Mouse (Mus musculus) subcutaneous adipose tissue, adult 2 months (tissue): ENCODE data around the gene Grin2c. TPM values are rescaled to one million over a fixed set of nuclear protein-coding genes. Genes with fewer than 3 reads are reported as not detected.

Experiments
- polyA plus RNA-seq: library from polyadenylated mRNA; depleted of rRNA; stranded (reverse); fragments of >200 nt; gene quantifications from 2 replicates; pipeline ENCODE4 v1.2.3, GENCODE M21; 2012; ENCODE audit warnings: low replicate concordance; rRNA removed

The Grin2c gene
- polyA plus RNA-seq = 0.12 TPM in 1 of 2 replicates, not detected in the other

DNA sequence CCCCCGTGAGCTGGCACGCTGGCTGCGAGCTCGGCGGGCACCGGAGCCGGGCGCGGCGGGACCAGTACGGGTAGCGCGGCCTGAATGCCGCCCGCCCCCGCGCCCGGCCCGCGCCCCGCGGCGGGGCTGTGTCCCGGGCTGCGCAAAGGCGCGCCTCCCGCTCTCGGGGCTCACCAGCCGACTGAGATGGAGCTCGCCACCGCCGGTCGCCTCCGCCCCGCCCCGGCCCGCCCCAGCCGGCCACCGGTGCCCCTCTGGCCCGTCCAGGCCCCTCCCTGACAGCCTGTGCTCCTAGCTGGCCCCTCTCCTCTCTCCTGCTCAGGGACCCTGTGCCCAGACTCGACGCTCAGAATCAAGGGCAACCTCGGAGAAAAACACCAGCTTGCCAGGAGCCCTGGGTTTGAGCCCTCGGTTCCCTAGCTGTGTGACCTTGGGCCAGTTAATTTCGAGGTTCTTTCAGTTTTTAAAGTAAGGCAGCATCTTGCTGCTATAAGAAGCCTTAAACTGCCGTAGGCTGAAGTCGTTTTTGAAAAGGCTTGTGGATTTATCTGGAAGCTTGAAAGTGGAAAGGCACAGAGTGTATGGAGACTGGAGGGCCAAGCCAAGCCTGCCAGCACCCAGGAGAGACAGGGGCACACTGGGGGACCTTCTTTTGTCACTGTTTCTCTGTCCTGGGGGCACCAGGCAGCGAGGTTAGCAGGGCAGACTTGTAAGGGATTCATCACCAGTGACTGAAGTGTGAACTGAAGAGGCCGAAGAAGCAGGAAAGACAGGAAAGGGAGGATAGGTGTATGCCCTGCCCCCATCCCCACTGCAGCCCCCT lies at the start of gene Grin2c:
Grin2c (minus strand) TSS at position 183 of the 823 bp plus-strand sequence.

DNA sequence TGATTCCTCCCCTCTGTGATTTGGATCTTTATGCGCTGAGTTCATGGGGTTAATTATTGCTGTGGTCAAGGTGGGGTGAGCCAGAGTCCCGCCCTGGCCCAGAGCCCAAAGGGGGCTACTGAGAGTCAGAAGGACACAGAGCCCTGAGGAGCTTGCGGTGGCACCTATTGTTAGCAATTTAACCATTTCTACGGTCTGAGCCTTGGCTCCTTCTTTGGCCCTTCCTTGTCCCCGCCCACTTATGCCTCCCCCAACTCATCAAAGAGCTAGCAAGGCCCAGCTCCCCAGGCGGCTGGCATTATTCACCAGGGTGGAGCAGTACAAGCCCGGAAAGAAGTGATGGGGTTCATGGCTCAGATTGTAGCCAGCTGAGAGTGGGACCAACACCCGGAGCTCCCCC lies 39.8 kb upstream of the Grin2c start, which contains the start of gene Otop2:
Otop2 (plus strand) TSS at position 301 of the 400 bp plus-strand sequence.

DNA sequence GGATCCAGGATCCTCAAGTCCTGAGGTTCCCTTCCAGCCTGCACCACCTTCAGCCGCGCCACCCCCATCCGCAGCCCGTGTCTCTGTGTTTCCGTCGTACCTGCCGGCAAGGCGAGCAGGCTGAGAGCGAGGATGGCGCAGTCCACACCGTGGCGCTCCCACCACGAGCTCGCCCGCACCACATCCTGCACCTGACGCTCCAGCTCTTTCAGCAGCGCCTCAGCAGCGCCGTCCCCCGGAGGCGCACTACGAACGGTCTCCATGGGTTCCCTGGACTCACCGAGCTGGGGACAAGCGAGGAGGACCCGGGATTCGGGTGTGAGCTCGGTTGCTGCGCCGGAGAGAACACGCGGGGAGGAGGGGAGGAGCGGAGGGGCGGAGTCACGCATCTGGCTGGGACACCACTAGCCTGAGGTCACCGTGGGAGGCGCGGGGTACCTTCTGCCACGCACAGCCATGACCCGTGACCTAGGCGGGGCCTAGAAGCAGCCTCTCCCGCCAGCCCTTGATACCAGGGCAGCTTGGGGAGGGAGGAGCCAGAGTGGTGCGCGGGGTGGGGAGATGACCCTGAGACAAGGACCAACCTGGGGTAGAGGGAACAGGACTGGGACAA lies 30.3 kb upstream of the Grin2c start, which contains the start of gene Fads6:
Fads6 (minus strand) TSS at position 450 of the 613 bp plus-strand sequence.

DNA sequence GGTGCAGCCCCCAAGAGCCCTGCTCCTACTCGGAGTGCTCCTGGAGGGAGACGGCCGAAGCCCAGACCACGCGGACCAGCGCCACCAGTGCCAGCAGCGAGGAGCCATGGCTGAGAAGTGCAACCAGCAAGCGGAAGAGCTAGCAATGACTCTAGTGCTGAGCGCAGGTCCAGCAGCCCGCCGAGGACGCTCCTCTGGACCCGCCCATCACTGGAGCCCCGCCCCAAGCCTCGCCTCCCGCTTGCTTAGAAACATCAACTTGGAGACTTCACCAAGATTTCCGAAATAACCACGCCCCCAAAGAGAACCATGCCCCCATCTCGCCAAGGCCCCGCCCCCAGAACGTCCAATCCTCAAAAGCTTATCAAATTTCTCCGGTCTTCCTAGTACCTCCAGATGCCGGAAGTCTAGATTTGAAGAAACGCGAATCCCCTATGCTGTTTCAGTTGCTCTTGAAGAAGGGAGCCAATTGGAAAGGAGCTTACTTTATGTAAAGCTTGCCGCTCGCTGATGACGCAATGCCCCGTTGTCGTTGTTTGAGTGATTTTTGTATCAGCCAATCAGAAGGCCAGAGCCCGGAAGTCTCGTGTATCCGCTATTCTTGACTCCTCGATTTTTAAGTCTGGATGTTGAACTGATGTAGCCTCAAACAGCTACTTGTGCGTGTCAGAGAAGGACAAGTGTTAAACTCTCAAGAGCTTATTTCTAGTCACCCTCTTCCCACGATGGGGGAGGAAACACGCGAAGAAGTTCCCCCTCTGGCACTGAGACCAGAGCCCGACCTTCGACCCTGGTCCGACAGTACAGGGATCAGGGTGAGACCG lies 9.9 kb upstream of the Grin2c start, which contains the start of gene Fdxr:
Fdxr (minus strand) TSS at position 271 of the 824 bp plus-strand sequence.

Other genes with a start within 250 kb of the Grin2c start
- 3.3 TPM in 2 replicates for gene Cd300ld4, start 240.2 kb downstream of the Grin2c start, polyA plus RNA-seq
- 7.1 and 7.3 TPM in 2 replicates for gene Cd300ld5, start 229.5 kb downstream of the Grin2c start, polyA plus RNA-seq
- gene Cd300ld3, start 218.8 kb downstream of the Grin2c start, polyA plus RNA-seq = 72.6 and 85.8 TPM in 2 replicates
- 0.20 and 0.30 TPM in 2 replicates for gene Cd300e, start 205.1 kb downstream of the Grin2c start, polyA plus RNA-seq
- gene Rab37, start 175.8 kb downstream of the Grin2c start, polyA plus RNA-seq = 0.99 and 1.1 TPM in 2 replicates
- gene Cd300lf, start 133.3 kb downstream of the Grin2c start, polyA plus RNA-seq = 0.75 and 6.3 TPM in 2 replicates
- gene Slc9a3r1, start 103.9 kb downstream of the Grin2c start, polyA plus RNA-seq = 12.4 and 42.5 TPM in 2 replicates
- 20.1 and 31.2 TPM in 2 replicates for gene Tmem104, start 79.8 kb downstream of the Grin2c start, polyA plus RNA-seq
- 21.8 and 40.5 TPM in 2 replicates for gene Nat9, start 79.4 kb downstream of the Grin2c start, polyA plus RNA-seq
- gene Fdxr, start 9.8 kb upstream of the Grin2c start, polyA plus RNA-seq = 16.6 and 17.8 TPM in 2 replicates
- gene Fads6, start 30.4 kb upstream of the Grin2c start, polyA plus RNA-seq = 1.9 and 3.5 TPM in 2 replicates
- not detected in 2 replicates for gene Otop2, start 39.9 kb upstream of the Grin2c start, polyA plus RNA-seq
- 0.04 TPM in 1 of 2 replicates, not detected in the other for gene Ush1g, start 54.8 kb upstream of the Grin2c start, polyA plus RNA-seq
- gene Otop3, start 67.5 kb upstream of the Grin2c start, polyA plus RNA-seq = 0.12 TPM in 1 of 2 replicates, not detected in the other
- gene Hid1, start 100.5 kb upstream of the Grin2c start, polyA plus RNA-seq = 14.8 and 23.9 TPM in 2 replicates
- gene Cdr2l, start 114.7 kb upstream of the Grin2c start, polyA plus RNA-seq = 16.6 and 43.4 TPM in 2 replicates
- gene Mrpl58, start 136.5 kb upstream of the Grin2c start, polyA plus RNA-seq = 79.4 and 110 TPM in 2 replicates
- 141 and 187 TPM in 2 replicates for gene Atp5h, start 152.7 kb upstream of the Grin2c start, polyA plus RNA-seq
- gene Kctd2, start 152.9 kb upstream of the Grin2c start, polyA plus RNA-seq = 39.0 and 44.5 TPM in 2 replicates
- gene Trim80, start 173.3 kb upstream of the Grin2c start, polyA plus RNA-seq = 0.09 and 0.72 TPM in 2 replicates
- 0.06 and 0.07 TPM in 2 replicates for gene Slc16a5, start 195.2 kb upstream of the Grin2c start, polyA plus RNA-seq
- gene Armc7, start 208.4 kb upstream of the Grin2c start, polyA plus RNA-seq = 6.1 and 10.5 TPM in 2 replicates
- 56.8 and 74.4 TPM in 2 replicates for gene Nt5c, start 224.6 kb upstream of the Grin2c start, polyA plus RNA-seq
- gene Jpt1, start 247.1 kb upstream of the Grin2c start, polyA plus RNA-seq = 150 and 187 TPM in 2 replicates